Mouse (Mus musculus) R1 (cell line): ENCODE measurements around the gene Zfp523.

ENCODE experiments used
- DNase-seq: peaks from one replicate; pipeline ENCODE4 v3.0.0-alpha.2; 2018; ENCODE audit warnings: low read depth, low spot score

The Zfp523 gene

DNA sequence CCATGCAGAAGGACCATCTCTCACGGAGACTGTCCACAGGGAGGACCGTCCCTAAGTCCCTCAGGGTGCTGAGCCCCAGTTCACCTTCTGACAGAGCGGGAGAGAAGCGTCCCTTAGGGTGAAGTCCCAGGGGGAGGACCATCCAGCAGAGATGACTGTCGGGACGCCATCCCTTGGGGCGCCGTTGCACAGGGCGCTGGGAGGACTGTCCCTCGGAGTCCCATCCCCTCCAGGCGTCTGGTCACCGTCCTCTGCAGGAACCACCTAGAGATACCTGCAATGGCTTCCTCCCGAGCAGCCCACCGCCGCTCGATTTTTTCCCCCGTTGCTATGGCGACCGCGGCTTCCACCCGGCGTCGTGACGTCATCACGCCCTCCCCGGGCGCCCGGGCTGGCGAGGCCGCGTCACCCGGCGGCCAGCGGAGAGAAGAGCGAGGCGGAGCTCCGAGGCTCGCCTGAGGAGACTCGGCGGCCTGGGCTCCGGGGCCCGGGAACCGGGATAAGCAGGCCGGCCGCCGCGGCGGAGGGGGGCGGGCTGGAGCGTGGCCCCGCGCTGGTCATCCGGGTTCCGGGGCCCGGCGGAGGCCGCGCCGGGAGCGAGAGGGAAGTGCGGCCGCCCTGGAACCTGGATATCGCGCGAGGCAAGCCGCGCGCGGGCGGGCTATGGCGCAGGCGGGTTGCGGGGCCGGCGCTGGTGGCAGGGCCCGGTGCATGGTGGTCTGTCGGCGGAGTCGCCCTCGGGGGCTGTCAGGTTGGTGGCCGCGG lies at the start of gene Zfp523:
TSS of gene Zfp523 (plus strand) at position 355 of the 765 bp plus-strand sequence.
- peak; percentile 87 for DNase-seq

DNA sequence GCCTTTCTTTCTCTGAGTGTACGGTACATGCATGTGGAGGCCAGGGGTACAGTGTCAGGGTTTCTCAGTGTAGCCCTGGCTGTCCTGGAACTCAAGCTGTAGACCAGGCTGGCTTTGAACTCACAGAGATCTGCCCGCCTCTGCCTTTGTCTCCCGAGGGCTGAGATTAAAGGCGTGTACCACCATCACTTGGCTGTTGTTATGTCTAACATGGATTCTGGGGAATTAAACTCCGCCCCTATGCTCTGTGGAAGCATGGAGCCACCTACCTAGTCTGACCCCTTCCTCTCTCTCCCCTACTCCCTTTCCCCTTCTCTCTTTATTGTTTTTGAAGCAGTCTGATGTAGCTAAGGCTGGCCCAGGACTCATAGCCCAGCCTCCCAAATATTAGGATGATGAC lies 47.1 kb upstream of the Zfp523 start:
- DNase-seq, result peak; percentile 58

DNA sequence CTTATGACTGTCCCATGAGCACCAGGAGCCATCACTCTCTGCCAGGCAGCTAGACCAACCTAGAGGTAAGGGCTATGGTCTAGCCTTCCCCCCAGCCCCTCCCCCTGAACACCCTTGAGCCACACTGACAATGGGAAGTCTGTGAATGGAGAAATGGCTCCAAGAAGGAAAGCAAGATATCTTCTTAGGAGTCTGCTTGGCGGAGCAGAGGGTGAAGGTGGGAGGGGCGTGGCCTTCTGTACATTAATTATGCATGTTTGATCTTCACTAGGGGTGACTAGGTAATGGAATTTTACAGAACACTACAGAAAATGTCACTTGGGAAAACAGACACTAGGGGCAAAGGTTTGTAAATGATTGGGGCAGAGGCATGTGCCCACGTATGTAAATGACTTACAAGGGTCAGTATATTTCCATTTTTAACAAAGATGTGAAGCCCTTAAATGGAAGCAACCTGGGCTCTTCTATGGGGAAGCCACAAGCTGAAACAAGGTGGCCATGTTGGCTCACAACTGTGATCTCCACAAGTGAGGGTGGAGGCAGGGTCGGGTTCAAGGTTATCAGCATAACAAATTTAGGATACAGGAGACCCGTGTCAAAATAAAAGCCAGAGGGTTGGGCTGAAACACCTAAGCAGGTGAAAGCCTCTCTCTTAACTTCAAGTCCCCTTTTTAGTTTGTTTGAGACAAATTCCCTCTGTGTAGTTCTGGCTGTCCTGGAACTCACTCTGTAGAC lies 46.4 kb upstream of the Zfp523 start:
- DNase-seq, result peak; percentile 66

DNA sequence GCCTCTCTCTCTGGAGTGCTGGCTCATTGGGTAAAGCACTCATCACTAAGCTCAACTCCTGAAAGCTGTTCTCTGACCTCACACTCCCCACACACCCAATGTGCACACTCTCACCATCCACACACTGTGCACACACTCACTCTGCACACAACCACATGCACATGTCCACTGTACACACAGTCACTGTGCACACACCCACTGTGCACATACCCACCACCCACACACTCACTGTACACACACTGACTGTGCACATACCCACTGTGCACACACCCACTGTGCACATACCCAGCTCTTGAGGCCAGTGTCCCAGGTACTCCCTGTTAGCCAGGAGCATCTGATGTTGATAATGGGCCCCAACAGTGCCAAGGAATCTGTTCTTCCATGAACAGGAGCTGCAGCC lies 45.8 kb upstream of the Zfp523 start:
- peak; percentile 18 for DNase-seq

DNA sequence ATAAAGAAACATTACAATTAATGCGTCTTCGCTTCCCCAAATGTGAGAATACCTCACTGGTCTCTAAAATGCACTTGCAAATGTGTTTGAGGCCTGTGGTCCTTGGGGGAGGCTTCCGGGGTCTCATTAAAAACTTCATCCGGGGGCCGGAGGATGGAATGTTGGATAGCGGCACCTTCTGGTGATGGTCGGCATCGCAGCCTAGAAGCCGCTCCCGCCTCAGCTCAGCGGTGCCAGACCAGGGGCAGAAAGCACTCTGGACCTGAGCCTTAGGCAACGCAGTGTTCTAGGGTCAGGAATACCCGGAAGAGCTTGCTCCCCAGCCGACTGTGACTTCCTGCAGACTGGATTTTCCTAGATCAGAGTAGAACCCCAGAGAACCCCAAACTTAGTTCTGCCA lies 43.7 kb upstream of the Zfp523 start:
- peak; percentile 80 for DNase-seq

DNA sequence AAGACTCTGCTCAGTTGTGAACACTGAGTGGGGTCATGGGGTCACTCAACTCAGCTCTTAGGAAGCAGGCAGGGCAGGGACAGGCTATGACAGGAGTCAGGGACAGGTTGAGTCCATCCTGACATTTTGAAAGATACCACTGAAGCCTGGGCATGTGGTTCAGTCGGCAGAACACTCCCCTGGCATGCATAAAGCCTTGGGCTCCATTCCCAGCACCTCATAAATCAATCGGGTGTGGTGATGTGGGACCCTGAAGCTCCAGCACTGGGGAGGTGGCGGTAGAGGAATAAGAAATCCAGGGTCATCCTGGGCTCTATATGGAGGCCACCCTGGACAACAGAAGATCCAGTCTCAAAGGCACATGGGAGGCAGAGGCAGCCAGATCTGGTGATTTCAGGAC lies 41.4 kb upstream of the Zfp523 start:
- DNase-seq, result no peak

DNA sequence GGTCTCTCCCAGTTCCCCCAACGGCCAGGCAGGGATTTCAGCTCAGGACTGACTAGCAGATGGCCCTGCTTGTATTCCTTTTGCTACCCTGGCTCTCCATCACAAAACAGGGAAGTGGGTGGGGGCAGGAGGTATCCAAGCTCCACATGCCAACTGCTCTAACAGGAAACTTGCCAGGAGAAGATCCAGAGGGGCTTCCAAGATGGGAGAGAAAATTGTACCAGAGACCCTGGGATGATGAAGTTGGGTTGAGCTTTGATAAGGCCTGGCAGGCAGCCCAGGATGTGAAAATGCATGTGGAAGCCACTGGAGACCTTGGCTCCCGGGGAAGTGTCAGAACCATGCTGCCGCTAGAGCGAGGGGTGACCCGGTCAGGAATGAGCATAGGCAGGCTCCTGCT lies 40.7 kb upstream of the Zfp523 start:
- no peak for DNase-seq

DNA sequence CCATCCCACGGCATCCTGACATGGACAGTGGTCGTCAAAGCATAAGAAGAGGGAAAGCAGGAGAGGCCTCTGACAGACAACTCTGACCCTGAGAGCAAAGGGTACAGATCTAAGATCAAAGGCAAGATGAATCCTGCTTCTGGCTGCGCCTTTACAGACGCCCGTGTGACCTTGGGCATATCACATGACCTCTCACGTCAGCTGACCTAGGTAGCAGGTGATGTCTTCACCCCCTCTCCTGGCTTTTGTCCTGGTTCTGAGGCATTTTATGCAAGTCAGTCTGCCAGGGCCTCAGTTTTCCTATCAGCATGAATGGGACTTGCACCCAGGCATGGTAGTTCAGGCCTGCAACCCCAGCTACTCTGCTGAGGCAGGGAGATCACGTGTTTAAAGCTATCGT lies 38.9 kb upstream of the Zfp523 start:
- peak; percentile 73 for DNase-seq

DNA sequence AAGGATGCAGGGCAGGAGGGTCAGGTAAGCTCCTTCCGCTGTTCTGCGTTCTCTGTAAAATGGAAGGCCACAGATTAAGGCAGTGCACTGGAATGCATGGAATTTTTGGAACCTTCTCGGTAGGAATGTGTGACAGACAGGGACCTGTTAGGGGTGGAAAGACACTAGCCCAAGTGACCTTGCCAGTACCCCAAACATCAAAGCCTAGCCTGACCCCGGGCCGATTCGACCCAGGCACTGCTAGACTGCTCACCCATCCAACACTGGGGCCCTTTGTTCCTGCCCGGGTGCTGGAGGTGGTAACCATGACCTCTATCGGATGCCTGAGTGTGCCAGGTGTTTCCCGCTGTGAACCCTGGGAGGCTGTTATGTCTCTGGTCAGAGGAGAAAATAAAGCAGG lies 38.2 kb upstream of the Zfp523 start:
- DNase-seq, result peak; percentile 78

DNA sequence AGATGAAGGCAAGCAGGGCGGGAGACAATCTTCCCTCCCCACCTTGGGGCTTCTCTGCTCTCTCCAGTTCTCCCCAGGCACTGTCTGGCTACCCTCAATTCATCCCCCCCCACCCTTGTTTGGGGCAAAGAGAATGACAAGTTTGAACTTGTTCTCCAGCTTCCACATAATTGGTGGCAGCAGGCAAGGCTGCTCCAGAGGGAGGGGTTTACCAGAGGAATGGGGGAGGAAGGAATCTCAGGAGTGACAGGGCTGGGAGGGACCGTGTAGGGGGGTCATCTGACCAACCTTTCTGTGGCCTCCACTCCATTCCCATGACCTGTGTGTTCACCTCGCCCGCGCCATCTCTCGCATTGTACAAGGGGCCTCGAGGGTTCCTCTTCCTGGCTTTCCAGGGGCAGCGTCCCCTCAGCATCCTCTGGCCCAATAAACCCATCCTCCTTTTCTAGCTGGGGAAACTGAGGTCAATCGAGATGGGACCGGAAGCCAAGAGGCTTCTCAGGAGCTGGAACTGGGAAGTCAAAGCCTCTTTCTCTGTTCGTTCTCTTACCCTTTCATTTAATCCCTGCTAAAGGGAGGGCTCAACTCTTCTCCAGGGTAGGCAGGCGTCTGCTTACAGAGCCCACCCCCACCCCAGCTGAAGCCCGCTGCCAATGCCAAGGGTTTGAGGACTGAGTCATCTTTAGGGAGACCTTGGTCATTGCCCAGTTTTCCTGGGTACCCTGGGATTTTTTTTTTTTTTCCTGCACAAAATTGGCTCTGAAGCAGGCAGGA lies 36.3 kb upstream of the Zfp523 start:
- peak; percentile 49 for DNase-seq

DNA sequence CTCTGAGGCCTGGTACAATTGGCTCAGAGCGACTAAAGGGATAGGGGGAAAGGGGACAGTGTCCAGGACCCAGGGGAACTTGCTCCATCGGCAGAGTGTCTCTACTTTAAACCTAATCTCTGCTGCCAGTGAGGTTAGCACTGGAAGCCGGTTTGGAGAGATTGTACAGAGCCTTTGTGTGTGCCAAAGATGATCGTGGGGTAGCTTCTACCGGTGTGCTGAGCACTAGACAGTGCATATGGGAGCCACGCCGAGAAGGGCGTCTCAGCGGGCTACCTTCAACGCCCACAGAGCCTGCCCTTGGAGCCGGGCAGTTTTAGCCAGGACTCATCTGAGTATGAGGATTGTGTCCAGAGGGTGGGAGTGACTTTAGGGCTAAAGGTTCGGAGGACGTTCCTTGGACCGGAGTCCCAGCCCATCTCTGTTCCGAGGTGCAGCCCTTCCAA lies 35.7 kb upstream of the Zfp523 start:
- DNase-seq, result no peak

DNA sequence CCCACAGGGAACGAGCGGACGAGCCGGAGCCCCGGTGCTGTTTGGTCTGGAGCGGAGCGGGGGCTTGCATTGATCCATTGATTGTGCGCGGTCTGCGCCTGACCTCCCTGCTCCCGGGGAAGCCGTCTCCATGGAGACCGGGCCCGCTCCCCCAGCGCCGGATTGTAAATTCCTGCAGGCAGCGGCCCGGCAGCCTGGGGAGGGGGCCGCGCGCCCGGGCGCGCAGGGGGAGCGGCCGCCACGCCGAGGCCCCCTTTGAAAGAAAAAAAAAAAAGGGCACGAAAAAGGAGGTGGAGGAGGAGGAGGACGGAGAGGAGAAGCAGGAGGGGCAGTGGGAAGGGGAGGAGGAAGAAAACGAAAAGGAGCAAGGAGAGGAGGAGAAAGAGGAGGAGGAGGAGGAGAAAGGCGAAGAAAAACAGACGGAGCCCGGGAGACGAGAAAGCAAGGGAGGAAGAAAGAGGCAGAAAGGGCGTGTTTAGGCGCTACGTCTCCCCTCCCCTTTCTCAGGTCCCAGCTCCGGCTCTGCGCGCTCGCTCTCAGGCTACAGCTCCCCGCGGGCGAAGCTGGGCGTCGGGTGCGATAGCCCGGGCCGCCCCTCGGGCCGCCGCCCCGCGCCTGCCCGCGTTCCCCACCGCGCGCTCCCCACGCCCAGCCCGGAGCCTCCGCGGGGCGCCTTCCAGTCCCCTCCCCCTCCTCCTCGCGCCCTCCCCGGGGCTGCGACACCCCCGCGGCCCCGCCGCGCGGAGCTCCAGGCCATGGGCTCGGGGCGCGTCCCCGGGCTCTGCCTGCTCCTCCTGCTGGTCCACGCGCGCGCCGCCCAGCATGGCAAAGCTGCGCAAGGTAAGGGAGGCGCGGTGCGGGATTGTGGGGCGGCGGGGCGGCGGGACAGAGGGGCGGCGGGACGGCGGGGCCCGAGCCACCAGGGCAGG lies 34.9 kb upstream of the Zfp523 start, which contains the start of gene Scube3:
TSS of gene Scube3 (plus strand) at position 371 of the 929 bp plus-strand sequence.
- peak; percentile 89 for DNase-seq

DNA sequence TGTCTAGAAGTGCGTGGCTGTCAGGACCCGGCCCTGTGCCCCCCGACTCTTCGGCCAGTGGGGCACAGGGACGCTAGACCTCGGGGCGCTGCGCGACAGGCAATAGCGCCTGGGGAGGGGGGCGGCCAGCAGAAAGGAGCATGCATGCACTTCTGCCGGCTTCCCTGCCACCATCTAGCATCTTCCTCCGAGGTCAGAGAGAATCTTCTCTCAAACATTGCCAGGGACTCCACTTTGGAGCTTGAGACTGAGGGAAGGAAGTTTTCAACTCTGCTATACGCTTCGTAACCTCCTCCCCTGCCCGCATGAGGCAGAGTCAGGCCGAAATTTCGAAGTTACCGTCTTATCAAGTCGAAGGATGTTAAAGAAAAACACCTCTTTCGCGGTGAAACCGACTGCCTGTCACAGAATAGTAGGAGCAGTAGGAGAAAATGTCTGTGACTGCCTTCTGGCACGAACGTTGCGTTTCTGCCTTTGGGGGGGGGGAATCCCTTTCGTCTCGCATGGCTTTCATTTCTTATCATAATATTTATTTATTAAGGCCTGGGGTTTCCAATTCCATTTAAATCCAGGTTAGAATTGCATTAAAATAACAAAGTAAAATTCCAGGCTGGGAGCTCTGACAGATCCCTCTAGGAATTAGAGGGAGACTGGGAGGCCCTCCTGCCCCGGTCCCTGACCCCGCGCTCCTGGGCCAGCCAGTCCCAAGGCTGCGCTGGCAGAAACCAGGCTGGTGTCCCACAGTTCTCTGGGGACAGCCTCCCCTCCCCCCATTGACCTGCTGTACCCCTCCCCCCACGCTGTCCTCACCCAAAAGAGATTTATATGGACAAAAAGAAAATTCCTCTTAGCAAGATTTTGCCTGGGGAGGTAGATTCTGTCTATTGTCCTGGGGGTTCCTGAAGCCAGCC lies 34.0 kb upstream of the Zfp523 start:
- peak; percentile 56 for DNase-seq

DNA sequence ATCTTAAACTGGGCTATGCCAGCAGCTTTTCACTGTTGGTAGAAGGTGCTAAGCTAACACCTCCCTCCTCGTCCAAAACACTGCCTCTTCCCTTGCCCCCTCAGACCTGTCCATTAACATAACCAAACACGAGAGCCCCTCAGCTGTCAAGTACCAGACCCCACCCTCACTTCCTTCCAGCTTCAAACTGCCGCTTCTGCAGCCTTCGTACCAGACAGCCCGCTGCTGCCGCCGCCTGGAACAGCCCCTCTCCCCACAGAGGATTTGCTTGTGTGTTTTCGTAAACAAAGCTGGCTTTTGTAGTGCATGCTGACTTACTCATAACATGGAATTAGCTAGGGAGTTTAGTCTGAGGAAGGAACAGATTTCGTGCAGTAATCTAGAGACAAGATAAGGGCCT lies 33.2 kb upstream of the Zfp523 start:
- peak; percentile 18 for DNase-seq

DNA sequence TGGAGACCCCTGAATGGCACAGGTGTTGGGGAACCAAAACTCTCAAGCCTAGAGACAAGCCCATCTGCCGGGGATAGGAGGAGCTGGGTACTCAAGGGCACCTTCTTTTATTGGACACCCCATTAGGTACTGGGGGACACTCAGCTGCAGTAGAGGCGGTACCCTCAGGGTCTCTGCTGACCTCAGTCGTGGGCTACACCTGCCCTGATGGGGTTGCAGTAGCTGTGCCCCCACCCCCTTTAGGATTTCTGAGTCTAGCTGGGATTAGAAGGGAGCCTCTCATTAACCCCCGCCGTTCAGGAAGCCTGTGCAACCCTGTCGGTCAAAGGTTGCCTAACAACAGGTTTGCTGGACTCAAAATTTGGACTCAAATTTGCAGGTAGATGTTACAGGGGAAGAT lies 32.7 kb upstream of the Zfp523 start:
- DNase-seq, result no peak

DNA sequence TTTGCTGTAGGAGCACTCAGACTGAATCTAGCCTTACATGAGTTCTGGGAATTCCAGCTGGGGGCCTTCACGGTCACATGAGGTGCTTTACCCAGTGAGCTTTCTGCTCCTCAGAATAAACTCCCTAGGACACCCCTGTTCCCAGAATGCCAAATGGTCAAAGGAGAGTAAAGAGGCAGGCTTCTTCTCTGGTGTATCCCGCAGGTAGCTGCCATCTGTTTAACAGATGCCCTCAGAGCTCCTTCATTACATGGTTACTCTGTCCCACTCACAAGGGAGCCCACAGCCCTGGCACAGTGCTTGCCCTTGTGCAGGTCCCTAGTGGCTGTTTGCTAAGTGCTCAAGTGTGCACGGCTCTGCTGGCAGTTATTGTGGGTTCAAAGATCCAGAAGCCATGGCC lies 28.6 kb upstream of the Zfp523 start:
- DNase-seq, result peak; percentile 12

DNA sequence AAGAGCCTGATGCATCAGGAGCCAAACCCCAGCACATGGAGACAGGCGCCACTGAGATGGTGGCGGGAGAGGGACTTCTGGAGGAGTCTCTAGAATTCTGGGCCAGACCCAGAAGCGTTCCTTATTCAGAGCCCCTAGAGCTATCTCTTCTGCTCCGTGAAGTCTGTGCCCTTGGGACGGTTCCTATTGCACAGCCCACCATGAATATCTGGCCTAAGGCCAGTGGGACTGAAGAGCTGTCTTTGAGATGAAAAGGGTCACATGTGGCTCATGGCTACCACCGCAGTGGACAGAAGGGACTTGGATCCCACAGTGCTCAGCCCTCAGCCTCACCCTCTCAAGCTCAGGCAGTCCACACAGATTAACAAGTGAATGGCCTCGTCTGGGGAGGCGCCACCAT lies 27.2 kb upstream of the Zfp523 start:
- DNase-seq, result peak; percentile 25

DNA sequence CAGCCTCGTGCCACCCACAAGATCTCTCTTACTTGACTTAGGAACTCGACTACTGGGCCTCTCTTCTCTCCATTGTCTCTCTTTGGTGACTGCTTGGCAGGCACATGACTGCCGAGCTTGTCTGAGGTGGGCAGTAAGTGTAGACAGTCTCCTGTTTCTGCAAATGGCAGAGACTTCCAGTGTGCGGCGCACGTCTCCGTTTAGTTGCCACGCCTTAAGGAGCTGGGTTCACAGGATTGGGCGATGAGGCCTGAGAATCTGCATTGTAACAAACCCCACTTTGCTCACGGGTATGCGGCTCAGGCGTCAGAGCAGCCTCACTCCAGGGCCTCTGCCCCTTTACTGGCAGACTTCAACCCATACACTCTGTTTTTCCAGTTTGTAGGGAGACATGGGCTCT lies 26.5 kb upstream of the Zfp523 start:
- DNase-seq, result peak; percentile 61

DNA sequence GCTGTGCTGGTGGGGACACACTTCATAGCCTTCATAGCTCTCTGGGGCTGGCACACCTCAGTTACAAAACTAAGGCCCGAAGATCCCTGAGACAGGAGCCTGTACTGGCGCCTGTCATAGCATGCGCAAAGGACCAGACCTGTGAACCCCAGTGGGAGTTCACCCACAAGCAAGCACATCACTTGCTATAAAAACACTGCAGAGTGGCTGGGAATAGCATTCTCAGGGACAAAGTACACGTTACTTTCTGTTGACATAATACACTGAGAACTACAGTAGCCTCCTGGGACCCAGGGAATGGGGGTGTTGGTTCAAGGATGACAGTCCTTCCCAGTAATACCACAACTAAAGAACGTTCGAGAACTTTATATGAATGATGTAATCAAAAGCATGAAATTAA lies 23.8 kb upstream of the Zfp523 start:
- no peak for DNase-seq

DNA sequence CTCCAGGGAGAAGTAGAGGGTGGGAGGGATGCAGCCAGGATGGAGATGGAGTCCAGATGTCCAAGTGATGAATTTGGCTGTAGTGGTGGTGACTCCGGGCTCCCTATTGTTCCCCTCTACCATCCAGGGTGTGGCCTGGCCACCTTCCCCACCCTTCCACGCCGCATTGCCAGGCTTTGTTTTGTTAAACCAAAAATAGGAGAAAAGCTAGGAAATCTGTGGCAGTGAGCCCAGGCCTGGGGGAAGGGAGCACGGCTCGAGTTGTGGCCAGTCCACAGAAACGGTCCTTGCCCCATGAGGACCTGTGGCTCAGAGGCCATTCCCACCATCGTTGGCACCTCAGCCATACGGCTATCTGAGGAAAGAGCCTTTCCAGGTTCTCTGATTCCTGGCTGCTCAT lies 22.0 kb upstream of the Zfp523 start:
- peak; percentile 14 for DNase-seq
